Mouse (Mus musculus): ENCODE results near the gene Ercc8. TPM values are rescaled to one million over a fixed set of nuclear protein-coding genes. Genes with fewer than 3 reads are reported as not detected.
A peak's percentile ranks its signal among the peaks of the same experiment; 100 is the strongest.

Ercc8 gene
- total and polyA plus RNA-seq, 3 experiments = 4.7 to 5.9 (median 4.8) TPM

DNA sequence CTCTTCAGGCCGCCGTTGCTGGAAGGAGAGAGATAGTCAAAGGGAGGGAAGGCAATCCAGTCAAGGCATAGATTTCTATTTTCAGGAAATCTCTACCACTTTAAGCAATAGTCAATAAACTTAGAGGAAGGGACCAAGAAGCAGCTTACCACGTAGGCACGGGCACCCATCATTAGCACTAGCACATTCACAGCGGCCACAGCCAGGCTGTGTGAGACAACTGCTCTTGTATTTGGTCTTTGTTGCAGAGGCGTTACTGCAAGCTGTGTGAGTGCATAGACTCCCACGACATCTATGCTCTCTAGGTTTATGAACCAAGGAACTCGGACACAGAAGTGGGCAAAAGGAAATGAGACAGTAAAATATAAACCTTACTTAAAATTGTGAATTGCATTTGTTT lies 14.4 kb upstream of the Ercc8 start:
- no peak for DNase-seq
- no peak overlapping the region for H3K9ac ChIP-seq (ENCODE audit: low read depth, low read length)
- intact Hi-C loops (cut with DNase I) = no loop called here
- no peak overlapping the region for H3K27ac ChIP-seq
- H3K27me3 ChIP-seq (ENCODE audit: control insufficient read depth, insufficient read depth, low read length) = no peaks in the 10 kb centered on the region
- no peak overlapping the region for H3K4me3 ChIP-seq
- TF ChIP-seq EP300 (IDR thresholded peaks at IDR 0.05; ENCODE audit: insufficient read depth, low read depth, low read length) = no peak
- TF ChIP-seq CTCF (IDR thresholded peaks at IDR 0.05) = no peak
- no peak for TF ChIP-seq POLR2A (IDR thresholded peaks at IDR 0.05; ENCODE audit: insufficient read depth, low read depth, low read length)
- H3K36me3 ChIP-seq (ENCODE audit: control insufficient read depth, insufficient read depth, low read length) = no peaks in the 10 kb centered on the region
- H3K79me2 ChIP-seq (replicated peaks; ENCODE audit: control insufficient read depth, insufficient read depth, low read length) = peaks cover 2% of the 10 kb centered on the region; the same call in 1 of the 2 replicates
- WGBS = 90% methylated on average over 8 of the region's 8 CpGs
- no peaks in the 10 kb centered on the region for H3K4me1 ChIP-seq (ENCODE audit: control insufficient read depth, insufficient read depth, low read length)

DNA sequence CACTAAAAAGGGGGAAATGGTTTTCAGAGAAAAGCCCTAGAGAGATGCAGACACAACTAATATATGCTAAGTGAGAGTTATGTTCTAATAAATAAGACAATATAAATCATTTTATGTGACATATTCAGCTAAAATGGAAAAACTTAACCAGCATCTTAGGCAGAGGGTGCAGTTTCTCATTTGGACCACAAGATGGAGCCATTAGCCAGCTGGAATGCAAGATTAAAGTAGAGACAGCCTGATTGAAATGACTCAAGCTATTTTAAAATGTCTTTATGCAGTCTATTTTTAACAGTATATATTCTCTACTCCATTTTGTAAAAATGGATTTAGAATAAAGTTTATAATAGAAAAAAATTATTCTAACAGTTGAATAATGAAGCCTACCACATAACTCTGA lies 6.7 kb upstream of the Ercc8 start:
- Histone ChIP-seq H3K27me3 (ENCODE audit: control insufficient read depth, insufficient read depth, low read length) (no peaks in the 10 kb centered on the region), H3K79me2 (replicated peaks; ENCODE audit: control insufficient read depth, insufficient read depth, low read length) (no peaks in the 10 kb centered on the region; the same call in 1 of the 2 replicates), H3K4me1 (ENCODE audit: control insufficient read depth, insufficient read depth, low read length) (no peaks in the 10 kb centered on the region), H3K9ac (ENCODE audit: low read depth, low read length) (no peak overlapping the region), H3K4me3 (no peak overlapping the region), H3K27ac (no peak overlapping the region), H3K36me3 (ENCODE audit: control insufficient read depth, insufficient read depth, low read length) (no peaks in the 10 kb centered on the region)
- DNase-seq = no peak
- TF ChIP-seq CTCF (IDR thresholded peaks at IDR 0.05) (peak; percentile 92), EP300 (IDR thresholded peaks at IDR 0.05; ENCODE audit: insufficient read depth, low read depth, low read length) (no peak), POLR2A (IDR thresholded peaks at IDR 0.05; ENCODE audit: insufficient read depth, low read depth, low read length) (no peak)
- intact Hi-C loops (cut with DNase I) = loop anchor here (1.0 to 5.0 kb wide), 5 partner anchors 24 to 969 kb away; no protein-coding TSS in a partner anchor

DNA sequence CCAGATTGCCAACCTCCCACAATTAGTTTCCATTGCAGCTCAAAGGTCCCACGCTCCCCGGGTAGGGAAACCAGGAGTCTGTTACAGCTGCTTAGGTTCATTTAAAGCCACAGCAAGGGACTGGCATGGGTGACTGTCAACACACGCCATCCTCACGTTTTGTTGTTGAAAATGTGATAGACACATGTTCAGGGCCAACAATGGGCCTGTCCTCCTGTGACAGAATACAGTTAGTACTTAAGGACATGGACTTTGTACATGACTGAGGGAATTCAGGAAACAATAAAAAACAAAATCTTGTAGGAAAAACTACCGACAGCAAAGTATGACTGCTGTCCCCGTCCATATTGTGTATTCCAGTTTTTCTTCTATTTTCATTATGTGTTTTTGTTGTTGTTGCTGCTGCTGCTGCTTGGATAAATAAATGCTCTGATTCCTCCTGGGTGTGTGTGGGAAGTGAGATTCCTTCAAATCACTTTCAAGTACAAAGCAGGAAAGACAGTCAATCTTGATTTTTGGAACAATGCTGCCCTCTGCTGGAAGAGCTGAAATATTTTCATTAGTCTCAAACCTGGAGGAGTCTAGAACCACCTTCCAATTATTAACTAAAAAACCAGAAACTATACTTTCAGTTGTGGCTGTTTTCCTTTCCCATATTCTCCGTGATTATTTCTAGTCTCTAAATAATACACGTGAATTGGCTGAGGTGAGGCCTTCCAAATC lies 5.7 kb upstream of the Ercc8 start:
- Histone ChIP-seq H3K9ac (ENCODE audit: low read depth, low read length) (no peak overlapping the region), H3K4me3 (no peak overlapping the region), H3K36me3 (ENCODE audit: control insufficient read depth, insufficient read depth, low read length) (no peaks in the 10 kb centered on the region), H3K4me1 (ENCODE audit: control insufficient read depth, insufficient read depth, low read length) (no peaks in the 10 kb centered on the region), H3K27ac (peak overlapping the region; percentile 5; the same call in 1 of the 2 replicates), H3K27me3 (ENCODE audit: control insufficient read depth, insufficient read depth, low read length) (no peaks in the 10 kb centered on the region), H3K79me2 (replicated peaks; ENCODE audit: control insufficient read depth, insufficient read depth, low read length) (no peaks in the 10 kb centered on the region; the same call in 1 of the 2 replicates)
- no peak for DNase-seq
- TF ChIP-seq CTCF (IDR thresholded peaks at IDR 0.05) (peak; percentile 84), POLR2A (IDR thresholded peaks at IDR 0.05; ENCODE audit: insufficient read depth, low read depth, low read length) (no peak)
- intact Hi-C loops (cut with DNase I) = loop anchor here (1.0 to 5.0 kb wide), 7 partner anchors 26 to 971 kb away; partner anchors contain the start of gene Smim15
- 42% methylated on average over 8 of the region's 8 CpGs for WGBS

DNA sequence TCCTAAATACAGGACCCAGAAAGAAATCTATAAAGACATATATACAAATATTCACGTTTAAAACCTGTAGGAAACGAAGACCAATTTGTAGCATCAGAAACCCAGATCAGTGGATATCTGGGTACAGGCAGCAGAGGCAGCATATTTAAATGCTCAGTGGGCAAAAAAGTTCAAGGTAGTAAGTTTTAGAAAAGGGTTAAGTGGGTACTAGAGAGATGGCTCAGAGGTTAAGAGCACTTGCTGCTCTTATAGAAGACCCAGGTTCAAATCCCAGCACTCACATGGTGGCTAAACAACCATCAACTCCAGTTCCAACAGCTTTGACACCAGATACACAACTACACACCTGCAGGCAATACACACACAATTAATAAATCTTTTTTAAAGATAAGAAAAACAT lies 1.4 kb upstream of the Ercc8 start:
- WGBS = 90% methylated on average over 2 of the region's 2 CpGs
- Histone ChIP-seq H3K79me2 (replicated peaks; ENCODE audit: control insufficient read depth, insufficient read depth, low read length) (no peaks in the 10 kb centered on the region; the same call in 1 of the 2 replicates), H3K4me1 (ENCODE audit: control insufficient read depth, insufficient read depth, low read length) (no peaks in the 10 kb centered on the region), H3K27me3 (ENCODE audit: control insufficient read depth, insufficient read depth, low read length) (no peaks in the 10 kb centered on the region), H3K9ac (ENCODE audit: low read depth, low read length) (no peak overlapping the region), H3K4me3 (no peak overlapping the region), H3K27ac (no peak overlapping the region), H3K36me3 (ENCODE audit: control insufficient read depth, insufficient read depth, low read length) (no peaks in the 10 kb centered on the region)
- TF ChIP-seq CTCF (IDR thresholded peaks at IDR 0.05) (no peak), POLR2A (IDR thresholded peaks at IDR 0.05; ENCODE audit: insufficient read depth, low read depth, low read length) (no peak), EP300 (IDR thresholded peaks at IDR 0.05; ENCODE audit: insufficient read depth, low read depth, low read length) (no peak)
- no peak for DNase-seq
- intact Hi-C loops (cut with DNase I) = no loop called here

DNA sequence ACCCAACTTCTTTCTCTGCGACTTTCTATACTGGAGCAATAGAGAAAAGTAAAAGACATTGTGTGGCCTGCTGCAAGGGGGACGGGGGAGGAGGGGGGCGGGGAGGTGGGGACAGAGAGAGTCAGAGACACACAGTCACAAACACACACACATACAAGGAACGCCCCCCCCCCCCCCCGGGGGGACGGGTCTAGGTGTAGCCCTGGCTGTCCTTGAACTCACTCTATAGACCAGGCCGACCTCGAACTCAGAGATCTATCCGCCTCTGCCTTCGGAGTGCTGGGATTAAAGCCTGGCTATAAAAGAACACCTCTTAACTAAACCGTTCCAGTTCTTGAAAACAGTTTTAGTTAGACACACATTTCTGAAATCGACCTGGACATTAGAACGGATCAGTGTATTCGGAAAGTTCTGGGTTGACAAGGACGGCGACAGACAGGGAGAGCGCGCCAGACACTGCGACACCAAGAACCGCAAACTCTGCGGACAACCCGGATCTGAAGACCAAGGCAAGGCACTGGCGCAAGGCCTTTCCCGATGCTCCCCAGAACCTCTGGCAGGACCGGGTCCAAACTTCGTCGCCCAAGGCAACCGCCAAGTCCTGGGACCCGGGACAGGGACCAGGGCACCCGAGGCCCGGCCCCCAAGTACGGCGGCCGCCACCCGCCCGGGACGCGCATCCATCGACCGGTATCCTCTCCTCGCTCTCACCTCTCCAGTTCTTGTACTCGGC lies 633 bp upstream of the Ercc8 start:
- intact Hi-C loops (cut with DNase I) = no loop called here
- Histone ChIP-seq H3K27me3 (ENCODE audit: control insufficient read depth, insufficient read depth, low read length) (no peaks in the 10 kb centered on the region), H3K4me1 (ENCODE audit: control insufficient read depth, insufficient read depth, low read length) (no peaks in the 10 kb centered on the region), H3K27ac (peak overlapping the region; percentile 39), H3K9ac (ENCODE audit: low read depth, low read length) (peak overlapping the region; percentile 54), H3K79me2 (replicated peaks; ENCODE audit: control insufficient read depth, insufficient read depth, low read length) (no peaks in the 10 kb centered on the region; the same call in 1 of the 2 replicates), H3K36me3 (ENCODE audit: control insufficient read depth, insufficient read depth, low read length) (no peaks in the 10 kb centered on the region), H3K4me3 (peak overlapping the region; percentile 94)
- no peak for DNase-seq
- 3% methylated on average over 41 of the region's 42 CpGs for WGBS
- TF ChIP-seq EP300 (IDR thresholded peaks at IDR 0.05; ENCODE audit: insufficient read depth, low read depth, low read length) (no peak), POLR2A (IDR thresholded peaks at IDR 0.05; ENCODE audit: insufficient read depth, low read depth, low read length) (no peak), CTCF (IDR thresholded peaks at IDR 0.05) (no peak)

DNA sequence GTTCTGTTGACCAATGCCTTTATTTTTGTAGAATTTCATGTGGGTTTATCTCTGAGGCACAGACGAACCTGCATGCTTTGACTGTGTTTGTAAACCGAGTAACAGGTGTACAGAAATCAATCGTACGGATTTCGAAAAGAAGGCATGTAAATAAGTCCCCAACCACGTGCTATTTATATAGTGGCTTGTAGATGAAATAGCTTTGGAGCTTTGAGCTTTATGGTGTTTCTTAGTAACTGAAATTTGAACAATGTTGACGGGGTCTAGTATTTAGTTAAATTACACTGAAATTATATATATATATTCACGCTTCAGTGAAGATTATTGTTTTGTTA lies 677 bp downstream of the Ercc8 start:
- H3K4me1 ChIP-seq (ENCODE audit: control insufficient read depth, insufficient read depth, low read length) = no peaks in the 10 kb centered on the region
- H3K27ac ChIP-seq = no peak overlapping the region; the same call in 1 of the 2 replicates
- H3K4me3 ChIP-seq = peak overlapping the region; percentile 94
- no peak for DNase-seq
- no peaks in the 10 kb centered on the region for H3K36me3 ChIP-seq (ENCODE audit: control insufficient read depth, insufficient read depth, low read length)
- no peaks in the 10 kb centered on the region; the same call in 1 of the 2 replicates for H3K79me2 ChIP-seq (replicated peaks; ENCODE audit: control insufficient read depth, insufficient read depth, low read length)
- peak overlapping the region; percentile 75 for H3K9ac ChIP-seq (ENCODE audit: low read depth, low read length)
- TF ChIP-seq CTCF (IDR thresholded peaks at IDR 0.05) = no peak
- no peak for TF ChIP-seq EP300 (IDR thresholded peaks at IDR 0.05; ENCODE audit: insufficient read depth, low read depth, low read length)
- TF ChIP-seq POLR2A (IDR thresholded peaks at IDR 0.05; ENCODE audit: insufficient read depth, low read depth, low read length) = no peak
- no peaks in the 10 kb centered on the region for H3K27me3 ChIP-seq (ENCODE audit: control insufficient read depth, insufficient read depth, low read length)
- intact Hi-C loops (cut with DNase I) = no loop called here
- WGBS = 4% methylated on average over 8 of the region's 8 CpGs

Measured in heart, adult 2 months (tissue).